Mouse (Mus musculus): Measurements from ENCODE around the gene Grik3.

- TF ChIP-seq ZC3H11A (IDR thresholded peaks at IDR 0.05; ENCODE audit: borderline replicate concordance, low read depth, low read length): no peak
- no peak for TF ChIP-seq CHD2 (IDR thresholded peaks at IDR 0.05; ENCODE audit: low read depth, low read length)
- no peak for TF ChIP-seq MAFK (IDR thresholded peaks at IDR 0.05; ENCODE audit: insufficient read depth, low read depth, low read length)
- no peak for TF ChIP-seq ZNF384 (IDR thresholded peaks at IDR 0.05; ENCODE audit: low read depth, low read length)
- no peak for TF ChIP-seq HCFC1 (IDR thresholded peaks at IDR 0.05; ENCODE audit: borderline replicate concordance, insufficient read depth, low read length)
Observed at GRCm38 (mm10) chr4:125727626-125728025, 237.1 kb downstream of the Grik3 start.
